Mouse (Mus musculus): ENCODE measurements at regions not wholly inside any gene's neighbourhood (a gene's known extent, or its start where the extent isn't known, plus 50 kb on each side); places are given as distances from the start of the nearest gene placed in this dataset.

GRCm38 (mm10) chr19:28182411-28183182 is 171.6 kb upstream of the Rfx3 start:
- H3K4me3 ChIP-seq (ENCODE audit: low read depth, low read length), result no peak overlapping the region
- ATAC-seq (ENCODE audit: insufficient read depth) (no peak), DNase-seq (no peak)
- WGBS, result 67% methylated on average over 12 of the region's 12 CpGs
- H3K4me1 ChIP-seq (ENCODE audit: insufficient read depth), result no peaks in the 10 kb centered on the region
- no peak overlapping the region for H3K4me2 ChIP-seq
- TF ChIP-seq CTCF (IDR thresholded peaks at IDR 0.05; ENCODE audit: low read depth), result no peak
- H3K27me3 ChIP-seq (ENCODE audit: insufficient read depth, low read length), result no peaks in the 10 kb centered on the region
- no peak overlapping the region for H3K9ac ChIP-seq
- no peaks in the 10 kb centered on the region for H3K9me3 ChIP-seq (ENCODE audit: low read depth, low read length)
- H3K27ac ChIP-seq (ENCODE audit: low read depth), result no peak overlapping the region
- H3K36me3 ChIP-seq (ENCODE audit: insufficient read depth), result no peaks in the 10 kb centered on the region

GRCm38 (mm10) chr19:28181171-28181570 is 170.2 kb upstream of the Rfx3 start:
- TF ChIP-seq CTCF (IDR thresholded peaks at IDR 0.05; ENCODE audit: low read depth), result no peak
- Histone ChIP-seq H3K9ac (no peak overlapping the region), H3K4me2 (no peak overlapping the region), H3K27me3 (ENCODE audit: insufficient read depth, low read length) (no peaks in the 10 kb centered on the region), H3K36me3 (ENCODE audit: insufficient read depth) (no peaks in the 10 kb centered on the region), H3K9me3 (ENCODE audit: low read depth, low read length) (no peaks in the 10 kb centered on the region), H3K4me1 (ENCODE audit: insufficient read depth) (no peaks in the 10 kb centered on the region), H3K27ac (ENCODE audit: low read depth) (no peak overlapping the region), H3K4me3 (ENCODE audit: low read depth, low read length) (no peak overlapping the region)
- ATAC-seq (ENCODE audit: insufficient read depth) (no peak), DNase-seq (no peak)
- 68% methylated on average over 2 of the region's 2 CpGs for WGBS

DNA sequence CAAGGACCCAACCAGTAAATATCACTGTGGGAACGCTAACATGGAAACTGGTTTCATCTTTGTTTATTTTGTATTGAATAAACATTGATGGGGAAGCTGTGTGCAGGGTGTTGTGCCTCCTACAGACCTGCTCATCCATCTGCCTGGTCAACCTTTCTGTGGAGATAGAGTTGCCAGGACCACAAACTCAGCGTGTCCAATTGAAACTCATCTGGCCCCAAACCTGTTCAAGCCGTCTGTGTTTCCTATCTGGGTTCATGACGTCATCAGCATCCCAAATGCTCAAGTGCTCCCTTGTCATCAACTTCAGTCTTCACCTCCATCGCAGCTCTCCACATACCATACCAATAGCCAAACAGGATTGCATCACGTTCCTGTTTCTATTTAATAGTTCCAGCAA is 167.1 kb upstream of the Rfx3 start:
- no peak for DNase-seq

GRCm38 (mm10) chr19:28176821-28177220 is 165.9 kb upstream of the Rfx3 start:
- no peak overlapping the region for H3K4me3 ChIP-seq (ENCODE audit: low read depth, low read length)
- 86% methylated on average over 6 of the region's 6 CpGs for WGBS
- no peaks in the 10 kb centered on the region for H3K4me1 ChIP-seq (ENCODE audit: insufficient read depth)
- H3K27me3 ChIP-seq (ENCODE audit: insufficient read depth, low read length), result no peaks in the 10 kb centered on the region
- no peak for TF ChIP-seq CTCF (IDR thresholded peaks at IDR 0.05; ENCODE audit: low read depth)
- no peaks in the 10 kb centered on the region for H3K36me3 ChIP-seq (ENCODE audit: insufficient read depth)
- H3K9ac ChIP-seq, result no peak overlapping the region
- ATAC-seq (ENCODE audit: insufficient read depth) (no peak), DNase-seq (no peak)
- H3K4me2 ChIP-seq, result no peak overlapping the region
- no peak overlapping the region for H3K27ac ChIP-seq (ENCODE audit: low read depth)
- H3K9me3 ChIP-seq (ENCODE audit: low read depth, low read length), result no peaks in the 10 kb centered on the region

More for the DNA sequence above, 167.1 kb upstream of the Rfx3 start:
- H3K36me3 ChIP-seq (ENCODE audit: insufficient read depth), result no peaks in the 10 kb centered on the region
- H3K9me3 ChIP-seq (ENCODE audit: low read depth, low read length), result no peaks in the 10 kb centered on the region
- H3K27ac ChIP-seq (ENCODE audit: low read depth), result no peak overlapping the region
- H3K27me3 ChIP-seq (ENCODE audit: insufficient read depth, low read length), result no peaks in the 10 kb centered on the region
- no peak overlapping the region for H3K4me3 ChIP-seq (ENCODE audit: low read depth, low read length)
- no peak overlapping the region for H3K9ac ChIP-seq
- 64% methylated on average over 6 of the region's 6 CpGs for WGBS
- TF ChIP-seq CTCF (IDR thresholded peaks at IDR 0.05; ENCODE audit: low read depth), result no peak
- H3K4me2 ChIP-seq, result no peak overlapping the region
- H3K4me1 ChIP-seq (ENCODE audit: insufficient read depth), result no peaks in the 10 kb centered on the region
- no peak for ATAC-seq (ENCODE audit: insufficient read depth)

GRCm38 (mm10) chr19:28171836-28172534 is 161.0 kb upstream of the Rfx3 start:
- 78% methylated on average over 11 of the region's 11 CpGs for WGBS
- no peak overlapping the region for H3K4me3 ChIP-seq (ENCODE audit: low read depth, low read length)
- no peak overlapping the region for H3K9ac ChIP-seq
- no peaks in the 10 kb centered on the region for H3K4me1 ChIP-seq (ENCODE audit: insufficient read depth)
- TF ChIP-seq CTCF (IDR thresholded peaks at IDR 0.05; ENCODE audit: low read depth), result no peak
- no peaks in the 10 kb centered on the region for H3K36me3 ChIP-seq (ENCODE audit: insufficient read depth)
- ATAC-seq (ENCODE audit: insufficient read depth), result no peak
- no peak overlapping the region for H3K4me2 ChIP-seq
- no peaks in the 10 kb centered on the region for H3K27me3 ChIP-seq (ENCODE audit: insufficient read depth, low read length)
- no peak overlapping the region for H3K27ac ChIP-seq (ENCODE audit: low read depth)
- no peaks in the 10 kb centered on the region for H3K9me3 ChIP-seq (ENCODE audit: low read depth, low read length)
- no peak for DNase-seq

- H3K9ac ChIP-seq, result no peak overlapping the region
- no peak overlapping the region for H3K4me2 ChIP-seq
- H3K27me3 ChIP-seq (ENCODE audit: insufficient read depth, low read length), result no peaks in the 10 kb centered on the region
- 51% methylated on average over 12 of the region's 12 CpGs for WGBS
- H3K27ac ChIP-seq (ENCODE audit: low read depth), result no peak overlapping the region
- H3K9me3 ChIP-seq (ENCODE audit: low read depth, low read length), result no peaks in the 10 kb centered on the region
- no peak overlapping the region for H3K4me3 ChIP-seq (ENCODE audit: low read depth, low read length)
- no peaks in the 10 kb centered on the region for H3K36me3 ChIP-seq (ENCODE audit: insufficient read depth)
- no peak for TF ChIP-seq CTCF (IDR thresholded peaks at IDR 0.05; ENCODE audit: low read depth)
- ATAC-seq (ENCODE audit: insufficient read depth), result no peak
- DNase-seq, result no peak
- H3K4me1 ChIP-seq (ENCODE audit: insufficient read depth), result no peaks in the 10 kb centered on the region
Measured at GRCm38 (mm10) chr19:28167451-28168165, 156.6 kb upstream of the Rfx3 start.

DNA sequence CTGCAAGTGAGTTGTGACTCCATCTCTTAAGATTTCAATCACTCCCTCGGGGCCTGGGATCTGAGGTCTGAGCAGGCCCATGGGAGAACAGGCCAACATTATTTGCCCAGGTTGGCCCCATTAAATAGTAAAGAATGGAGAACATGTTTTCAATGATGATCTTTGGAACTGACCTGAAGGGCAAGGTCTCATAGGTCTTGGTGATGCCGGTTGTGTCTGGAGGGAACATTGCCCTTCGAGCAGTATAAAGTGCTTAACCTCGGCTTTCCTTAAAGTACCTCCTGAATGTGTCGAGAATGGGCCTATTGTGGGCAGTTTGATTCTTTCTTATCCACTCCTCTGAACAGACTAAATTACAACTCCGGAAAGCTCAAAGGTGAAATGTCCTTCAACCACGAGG is 155.7 kb upstream of the Rfx3 start:
- WGBS, result 88% methylated on average over 7 of the region's 7 CpGs

More for the DNA sequence above, 155.7 kb upstream of the Rfx3 start:
- no peak overlapping the region for H3K4me2 ChIP-seq
- no peaks in the 10 kb centered on the region for H3K9me3 ChIP-seq (ENCODE audit: low read depth, low read length)
- DNase-seq (no peak), ATAC-seq (ENCODE audit: insufficient read depth) (no peak)
- no peaks in the 10 kb centered on the region for H3K27me3 ChIP-seq (ENCODE audit: insufficient read depth, low read length)
- no peaks in the 10 kb centered on the region for H3K4me1 ChIP-seq (ENCODE audit: insufficient read depth)
- H3K9ac ChIP-seq, result no peak overlapping the region
- H3K4me3 ChIP-seq (ENCODE audit: low read depth, low read length), result no peak overlapping the region
- no peak for TF ChIP-seq CTCF (IDR thresholded peaks at IDR 0.05; ENCODE audit: low read depth)
- no peak overlapping the region for H3K27ac ChIP-seq (ENCODE audit: low read depth)
- no peaks in the 10 kb centered on the region for H3K36me3 ChIP-seq (ENCODE audit: insufficient read depth)

Measured in lung, embryonic 14.5 days (tissue).